Mouse (Mus musculus) small intestine, adult 2 months (tissue): ENCODE measurements at regions not wholly inside any gene's neighbourhood (a gene's known extent, or its start where the extent isn't known, plus 50 kb on each side); places are given as distances from the start of the nearest gene placed in this dataset.

Source experiments
- CTCF ChIP-seq: fragments of 200-500 bp; IDR thresholded peaks from 2 replicates; pipeline ENCODE4 v1.5.1; 2012; ENCODE audit warnings: low read depth, mild to moderate bottlenecking, control low read depth, inconsistent platforms, low read length, moderate library complexity, mixed read lengths; ENCODE audit not compliant: insufficient replicate concordance, insufficient read length; ENCODE audit errors: extremely low read depth
- POLR2A ChIP-seq: fragments of 200-500 bp; IDR thresholded peaks from 2 replicates; pipeline ENCODE4 v1.6.1; 2012; ENCODE audit warnings: low read depth, mild to moderate bottlenecking, control low read depth, inconsistent platforms, low read length, moderate library complexity

GRCm38 (mm10) chr4:106042456-106042855, 252.8 kb downstream of the Gm12728 start:
- TF ChIP-seq CTCF: no peak
- TF ChIP-seq POLR2A: no peak
